Mouse (Mus musculus): ENCODE results near the gene Rpl7a.
"Not testable (repeated sequence)": the region's sequence is repeated elsewhere in the genome, so short reads cannot be mapped to it uniquely, and the experiment has no call there.

Gene Rpl7a

GRCm38 (mm10) chr2:26910124-26910993, at the start of gene Rpl7a, which contains the start of gene Med22:
Gene Rpl7a (plus strand): TSS chr2:26910764.
Gene Med22 (minus strand): TSS chr2:26910677.
- peak; percentile 100 for DNase-seq

DNA sequence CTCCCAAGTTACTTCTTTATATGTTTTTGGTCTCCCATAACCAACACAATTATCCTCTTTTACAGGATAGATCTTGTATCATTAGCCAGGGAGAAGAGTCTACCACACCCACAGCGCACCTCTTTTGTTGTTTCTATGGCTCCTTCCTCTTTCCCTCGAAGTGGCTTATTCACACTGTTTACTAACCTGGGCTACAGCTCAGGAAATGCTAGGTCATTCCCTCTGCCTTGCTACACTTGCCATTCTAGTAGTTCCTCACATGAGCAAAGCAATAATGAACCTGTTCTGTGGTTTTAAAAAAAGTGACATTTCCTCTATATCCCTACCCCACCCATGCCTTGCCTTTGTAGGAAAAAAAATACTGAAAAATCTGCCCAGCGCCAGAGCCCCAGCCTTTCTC, 47.7 kb upstream of the Rpl7a start:
- no peak for DNase-seq

DNA sequence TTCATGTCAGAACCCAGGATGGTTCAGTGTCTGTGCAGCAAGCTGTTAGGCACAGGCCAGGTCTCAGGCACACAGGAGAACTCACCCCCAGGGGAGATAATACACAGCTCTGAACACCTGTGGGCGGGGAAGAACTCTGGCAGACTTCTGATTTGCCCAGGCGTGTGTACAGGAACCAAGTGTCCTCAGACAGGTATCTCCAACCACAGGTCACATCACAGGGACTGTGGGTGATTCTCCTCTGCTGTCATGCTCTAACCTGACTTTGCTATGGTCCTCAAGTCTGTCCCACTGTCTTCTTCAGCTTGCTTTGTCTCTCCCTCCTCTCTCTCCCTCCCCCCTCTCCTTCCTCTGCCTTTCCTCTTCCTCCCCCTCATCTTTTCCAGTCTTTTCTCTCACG, 45.7 kb upstream of the Rpl7a start, which contains the start of gene Abo:
TSS of gene Abo (minus strand) at position 101 of the 400 bp plus-strand sequence.
- no peak for DNase-seq

DNA sequence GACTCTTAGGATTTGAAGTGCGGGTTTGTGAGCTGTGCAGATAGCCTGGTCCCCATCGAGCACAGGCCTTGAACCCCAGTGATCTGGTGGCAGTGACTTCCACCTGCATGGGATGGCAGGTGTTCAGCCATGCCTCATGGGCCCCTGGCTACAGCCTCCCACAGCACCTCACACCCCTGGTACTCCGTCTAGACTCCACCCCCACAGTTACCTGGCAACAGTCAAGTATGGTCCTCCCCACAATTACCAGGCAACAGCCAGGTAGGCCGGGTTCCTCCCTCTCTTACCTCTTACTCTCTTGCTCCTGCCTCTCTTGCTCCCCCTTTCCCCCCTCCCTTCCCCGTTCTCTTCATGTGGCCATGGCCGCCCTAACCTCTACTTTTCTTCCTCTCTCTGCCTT, 39.9 kb upstream of the Rpl7a start:
- no peak for DNase-seq

- DNase-seq = no peak
Observed at GRCm38 (mm10) chr2:26878571-26878970, 32.0 kb upstream of the Rpl7a start.

DNA sequence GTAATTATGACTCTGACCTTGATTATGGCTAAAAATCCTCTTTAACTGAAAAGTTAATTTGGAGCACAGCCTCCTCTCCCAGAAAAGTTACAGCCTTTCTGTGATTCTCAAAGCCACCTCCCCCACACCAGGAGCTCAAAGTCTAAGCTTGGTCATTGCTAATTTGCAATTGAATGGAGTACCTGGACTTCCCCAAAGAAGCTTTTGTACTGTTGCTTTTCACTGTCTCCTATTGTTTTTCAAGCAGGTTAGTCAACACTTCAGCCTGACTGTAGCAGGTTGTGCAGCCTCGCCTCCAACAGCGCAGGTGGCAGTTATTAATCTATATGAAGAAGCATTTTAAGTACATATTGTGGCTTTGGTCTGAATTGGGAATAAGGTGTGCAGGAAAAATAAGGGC, 25.0 kb upstream of the Rpl7a start:
- not testable (repeated sequence) for DNase-seq

DNA sequence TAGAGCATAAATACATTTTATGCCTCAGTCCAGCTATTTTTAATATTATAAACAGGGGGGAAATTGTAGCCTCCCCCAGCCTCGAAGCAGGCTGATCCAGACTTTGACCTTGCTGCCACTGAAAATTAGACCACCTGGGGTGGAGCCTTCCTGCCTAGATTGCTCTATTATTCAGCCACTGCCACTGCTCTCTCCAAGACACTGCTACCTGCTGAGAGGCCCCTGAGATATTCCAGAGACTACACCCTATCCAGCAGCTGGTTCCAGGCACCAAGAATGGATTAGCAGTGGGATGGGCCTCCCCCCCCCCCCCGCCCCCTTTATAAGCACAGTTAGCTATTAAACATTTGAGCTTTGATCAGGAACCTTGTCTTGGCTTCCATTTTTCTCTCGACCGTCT, 24.4 kb upstream of the Rpl7a start:
- DNase-seq = not testable (repeated sequence)

DNA sequence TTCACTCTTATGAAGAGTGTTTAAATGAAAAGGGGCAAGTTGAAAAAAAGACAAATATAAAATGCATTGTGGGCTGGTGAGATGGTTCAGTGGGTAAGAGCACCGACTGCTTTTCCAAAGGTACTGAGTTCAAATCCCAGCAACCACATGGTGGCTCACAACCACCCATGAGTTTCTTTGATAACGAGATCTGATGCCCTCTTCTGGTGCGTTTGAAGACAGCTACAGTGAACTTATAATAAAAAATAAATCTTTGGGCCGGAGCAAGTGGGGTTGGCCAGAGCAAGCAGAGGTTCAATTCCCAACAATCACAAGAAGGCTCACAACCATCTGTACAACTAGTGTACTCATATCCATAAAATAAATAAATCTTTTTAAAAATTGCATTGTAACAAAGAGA, 14.7 kb upstream of the Rpl7a start:
- DNase-seq = no peak

- no peak for DNase-seq
Observed at GRCm38 (mm10) chr2:26900731-26901130, 9.8 kb upstream of the Rpl7a start.

GRCm38 (mm10) chr2:26901834-26902400, 8.6 kb upstream of the Rpl7a start:
- no peak for DNase-seq

GRCm38 (mm10) chr2:26902467-26903220, 7.9 kb upstream of the Rpl7a start, which contains the start of gene Surf6:
Gene Surf6 (minus strand): TSS chr2:26902879.
- DNase-seq = peak; percentile 97 to 99

- DNase-seq = no peak
Observed at GRCm38 (mm10) chr2:26903311-26903710, 7.3 kb upstream of the Rpl7a start.

DNA sequence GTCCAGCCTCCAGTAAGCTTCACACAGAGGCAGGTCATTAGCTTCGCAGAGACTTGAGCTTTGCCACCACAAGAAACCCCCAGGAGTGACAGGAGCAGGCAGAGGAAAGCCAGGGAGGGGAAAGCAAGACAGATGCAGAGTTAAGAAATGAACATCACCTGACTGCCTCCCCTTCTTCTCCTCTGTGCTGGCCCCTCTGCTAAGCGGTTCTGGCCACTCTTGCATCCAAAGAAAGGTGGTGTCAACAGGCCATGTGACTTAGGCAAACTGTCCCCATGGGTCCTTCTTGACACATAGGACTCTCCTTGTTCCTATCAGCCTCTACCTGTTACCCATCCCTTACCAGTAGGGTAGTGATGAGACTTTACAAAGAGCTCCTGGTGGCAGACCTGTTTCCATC, 4.6 kb upstream of the Rpl7a start:
- no peak for DNase-seq

GRCm38 (mm10) chr2:26906431-26906830, 4.1 kb upstream of the Rpl7a start:
- no peak for DNase-seq

- peak; percentile 60 to 83 for DNase-seq
Observed at GRCm38 (mm10) chr2:26907109-26907508, 3.5 kb upstream of the Rpl7a start.

DNA sequence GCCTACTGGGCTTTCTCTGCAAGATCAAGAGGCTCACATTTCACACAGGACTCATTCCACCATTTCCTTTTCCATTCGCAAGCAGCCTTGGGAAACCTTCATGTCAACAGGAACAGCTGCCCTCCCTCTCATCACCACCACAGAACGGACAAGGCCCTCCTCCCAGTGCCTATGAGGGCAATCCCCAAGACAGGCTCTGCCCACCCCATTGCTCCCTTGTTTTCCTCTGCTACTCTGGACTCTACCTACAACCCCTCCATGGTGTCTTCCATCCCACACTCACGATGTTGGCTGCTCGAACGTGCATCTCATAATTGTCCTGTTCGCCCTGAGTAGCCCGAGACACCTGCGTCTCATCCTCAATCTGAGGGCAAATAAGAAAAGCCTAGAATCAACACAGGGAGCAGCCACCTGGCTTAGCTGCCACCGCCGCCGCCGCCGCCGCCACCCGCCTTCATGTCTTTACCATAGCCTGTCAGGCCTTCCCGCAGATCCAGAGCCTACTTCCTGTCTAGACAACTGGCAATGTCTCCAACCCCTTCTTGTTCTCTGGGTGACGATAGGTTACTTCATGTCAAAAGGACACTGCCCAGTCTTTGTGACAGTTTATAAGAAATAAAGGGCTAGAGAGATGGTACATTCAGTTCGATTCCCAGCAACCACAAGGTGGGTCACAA, 1.7 kb upstream of the Rpl7a start:
- no peak for DNase-seq

- DNase-seq = no peak
Observed at GRCm38 (mm10) chr2:26909387-26909784, 1.2 kb upstream of the Rpl7a start.

DNA sequence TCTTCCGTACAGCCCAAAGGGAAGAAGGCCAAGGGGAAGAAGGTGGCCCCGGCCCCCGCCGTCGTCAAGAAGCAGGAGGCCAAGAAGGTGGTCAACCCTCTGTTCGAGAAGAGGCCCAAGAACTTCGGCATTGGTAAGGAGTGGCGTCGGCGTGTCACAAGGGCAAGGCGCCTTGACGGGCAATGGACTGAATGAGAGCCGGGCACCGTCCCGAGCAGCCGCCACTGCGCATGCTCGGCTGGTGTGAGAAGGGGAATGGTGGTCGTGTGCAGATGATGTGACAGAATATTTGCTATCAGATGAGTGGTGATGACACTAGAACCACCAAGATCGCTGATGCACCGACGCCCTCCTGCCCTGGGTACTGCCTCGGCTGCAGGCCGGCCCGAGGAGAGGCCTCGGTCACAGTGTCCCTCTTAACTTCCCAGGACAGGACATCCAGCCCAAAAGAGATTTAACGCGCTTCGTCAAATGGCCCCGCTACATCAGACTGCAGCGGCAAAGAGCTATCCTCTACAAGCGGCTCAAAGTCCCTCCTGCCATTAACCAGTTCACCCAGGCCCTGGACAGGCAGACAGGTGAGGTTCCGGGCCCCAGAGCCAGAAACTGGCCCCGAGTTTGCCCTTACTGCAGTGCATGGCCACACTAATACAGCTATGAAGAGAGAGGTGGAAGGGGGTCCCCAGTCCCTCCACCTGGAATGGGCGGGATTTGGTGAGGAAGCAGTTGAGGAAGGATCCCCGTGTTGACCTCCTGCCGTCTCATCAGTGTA, 616 bp downstream of the Rpl7a start:
- peak in 1 of 2 experiments; percentile 70 for DNase-seq

- no peak for DNase-seq
Observed at GRCm38 (mm10) chr2:26912253-26912770, 1.7 kb downstream of the Rpl7a start.

GRCm38 (mm10) chr2:26913416-26914147, 3.0 kb downstream of the Rpl7a start:
- no peak for DNase-seq
